Mouse (Mus musculus) gonadal fat pad, adult 2 months (tissue): ENCODE measurements around the gene Tectb. TPM values are rescaled to one million over a fixed set of nuclear protein-coding genes. Genes with fewer than 3 reads are reported as not detected.
"Not testable (repeated sequence)": the region's sequence is repeated elsewhere in the genome, so short reads cannot be mapped to it uniquely, and the experiment has no call there.

Experiments
- DNase-seq: peaks from one replicate; pipeline ENCODE4 v3.0.0-alpha.2; 2012; ENCODE audit warnings: low read depth
- polyA plus RNA-seq: library from polyadenylated mRNA; depleted of rRNA; stranded (reverse); fragments of >200 nt; gene quantifications from 2 replicates; pipeline ENCODE4 v1.2.3, GENCODE M21; 2012

Gene Tectb
- polyA plus RNA-seq, 1 experiment: 0.26 TPM

- DNase-seq: no peak
These were observed 15.2 kb upstream of the Tectb start for GRCm38 (mm10) chr19:55165183-55165865.

DNA sequence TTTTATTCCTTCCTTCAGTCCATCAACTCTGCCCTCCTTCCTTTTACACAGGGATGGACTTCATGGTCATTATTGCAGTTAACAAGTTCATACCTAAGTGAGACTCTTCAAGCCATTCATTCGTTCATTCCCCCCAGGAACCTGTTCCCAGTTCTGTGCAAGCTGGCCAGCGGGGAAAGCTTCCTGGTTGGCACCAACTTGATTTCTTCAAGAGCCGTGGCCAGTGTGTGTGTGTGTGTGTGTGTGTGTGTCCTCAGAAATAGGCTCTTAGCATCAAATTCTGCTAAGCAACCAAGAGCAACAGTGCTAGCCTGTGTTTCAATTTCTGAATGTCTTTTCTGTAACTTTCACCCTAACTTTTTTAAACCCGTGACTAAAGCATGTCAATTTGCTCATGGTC lies 14.6 kb upstream of the Tectb start:
- DNase-seq: no peak

DNA sequence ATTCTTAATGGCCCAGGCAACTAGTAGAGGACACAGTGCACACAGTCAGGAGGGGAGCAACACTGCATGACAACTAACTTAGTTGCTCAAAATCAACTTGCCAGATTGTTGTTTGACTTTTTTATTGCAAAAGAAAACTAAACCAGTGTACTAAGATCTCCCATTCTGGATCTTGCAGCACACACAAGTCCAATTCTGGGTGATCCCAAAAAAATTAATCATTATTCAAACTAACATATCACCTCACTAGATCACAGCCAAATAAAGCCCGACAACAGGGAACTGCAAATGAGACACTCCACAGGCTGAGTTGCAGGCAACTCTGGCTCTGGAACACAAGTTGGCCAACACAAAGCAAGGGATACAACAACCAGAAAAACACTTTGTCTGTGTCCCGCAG lies 13.8 kb upstream of the Tectb start:
- no peak for DNase-seq

GRCm38 (mm10) chr19:55167741-55168140 lies 12.8 kb upstream of the Tectb start:
- no peak for DNase-seq

- no peak for DNase-seq
These were observed 12.2 kb upstream of the Tectb start for GRCm38 (mm10) chr19:55168360-55168759.

GRCm38 (mm10) chr19:55169236-55169729 lies 11.2 kb upstream of the Tectb start:
- DNase-seq: not testable (repeated sequence)

GRCm38 (mm10) chr19:55170399-55170798 lies 10.1 kb upstream of the Tectb start:
- no peak for DNase-seq

- no peak for DNase-seq
These were observed 8.9 kb upstream of the Tectb start for GRCm38 (mm10) chr19:55171585-55171984.

DNA sequence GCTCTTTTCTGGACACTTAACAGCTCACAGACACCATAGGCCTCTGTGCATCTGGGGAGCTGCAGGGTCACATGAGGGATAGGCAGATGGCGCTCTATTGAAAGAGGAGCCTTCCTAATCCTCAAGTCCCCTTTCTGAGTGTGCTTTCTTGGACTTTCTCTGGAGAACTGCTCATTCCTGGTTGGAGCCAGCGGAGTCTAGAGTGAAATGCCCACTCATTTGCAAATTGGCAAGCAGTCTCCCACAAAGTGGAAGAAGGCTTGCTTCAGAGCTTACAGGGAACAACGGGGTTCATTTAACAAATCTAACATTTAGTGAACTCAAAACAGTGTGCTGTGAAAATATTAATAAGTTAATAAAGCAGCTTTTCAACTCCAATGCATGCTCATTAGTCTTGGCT lies 3.4 kb upstream of the Tectb start:
- no peak for DNase-seq

GRCm38 (mm10) chr19:55184442-55184841 lies 3.9 kb downstream of the Tectb start:
- no peak for DNase-seq

DNA sequence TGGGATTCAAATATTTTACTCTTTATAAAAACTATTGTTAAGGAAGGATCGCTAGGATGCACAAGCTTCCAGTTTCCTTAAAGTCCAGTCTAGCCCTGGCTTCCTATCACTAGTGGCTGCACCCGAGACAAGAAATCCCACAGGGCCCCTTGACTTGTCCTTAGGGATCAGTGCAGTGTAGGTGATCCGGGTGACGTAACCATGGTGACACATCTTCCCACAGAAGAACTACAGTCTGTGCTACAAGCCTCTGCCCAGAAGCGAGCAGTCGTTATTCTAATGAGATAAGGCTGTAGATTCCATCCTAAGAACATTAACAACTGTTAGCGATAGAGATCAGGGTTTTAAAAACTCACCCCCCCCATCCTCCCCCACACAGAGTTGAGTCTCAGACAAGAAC lies 4.5 kb downstream of the Tectb start:
- no peak for DNase-seq

DNA sequence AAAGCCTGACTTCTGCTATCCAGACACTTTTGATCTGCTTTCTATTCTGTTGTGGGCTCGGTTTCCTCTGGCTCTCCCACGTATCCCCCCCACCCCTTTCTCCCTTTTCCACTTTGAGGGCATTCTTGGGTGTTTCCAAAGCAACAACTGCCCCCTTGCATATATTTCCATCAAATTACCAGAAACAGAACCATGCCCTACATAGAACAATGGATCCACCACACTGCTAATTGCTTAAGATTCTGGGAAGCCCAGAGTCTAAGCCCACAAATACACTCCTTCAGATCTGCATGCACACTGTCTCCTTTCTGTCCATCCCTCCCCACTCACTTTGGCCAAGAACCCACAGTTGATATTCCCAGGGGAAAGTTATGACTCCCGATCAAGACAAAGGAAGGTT lies 5.1 kb downstream of the Tectb start:
- no peak for DNase-seq

- DNase-seq: no peak
These were observed 9.5 kb downstream of the Tectb start for GRCm38 (mm10) chr19:55190065-55190464.

GRCm38 (mm10) chr19:55191596-55191995 lies 11.1 kb downstream of the Tectb start:
- DNase-seq: no peak

- peak; percentile 57 for DNase-seq
These were observed 11.9 kb downstream of the Tectb start for GRCm38 (mm10) chr19:55192254-55192945.

DNA sequence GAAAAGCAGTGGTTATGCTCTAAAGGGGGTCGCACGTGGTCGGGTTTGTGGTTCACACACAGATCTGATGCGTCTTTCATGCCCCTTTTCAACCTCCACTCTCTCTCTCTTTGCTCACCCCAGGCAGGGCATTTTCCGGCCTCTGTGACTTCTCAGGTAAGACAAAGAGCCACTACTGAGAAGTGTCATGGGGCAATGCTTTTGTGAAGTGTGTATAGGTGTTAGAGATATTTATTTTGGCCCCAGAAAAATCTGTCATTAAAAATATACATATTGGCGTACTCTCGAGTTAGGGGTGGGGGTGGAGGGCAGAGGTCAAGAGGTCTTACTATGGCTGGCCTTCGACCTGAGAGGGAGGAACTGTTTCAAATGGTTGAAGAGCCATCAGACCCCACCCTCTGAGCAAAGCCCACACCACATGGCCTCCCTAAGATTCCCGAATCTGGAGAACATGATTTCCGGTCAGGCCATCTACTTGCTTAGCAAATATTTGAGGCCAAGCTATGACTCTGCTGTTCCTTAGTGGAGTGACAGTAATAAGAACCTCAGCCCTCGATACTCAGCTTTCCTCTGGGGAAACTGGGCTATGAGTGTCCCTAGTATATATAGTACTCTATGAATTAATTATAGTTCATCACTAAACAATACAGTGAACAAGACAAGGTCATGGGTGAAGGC lies 13.3 kb downstream of the Tectb start:
- no peak for DNase-seq

- no peak for DNase-seq
These were observed 14.1 kb downstream of the Tectb start for GRCm38 (mm10) chr19:55194520-55195170.

- no peak for DNase-seq
These were observed 15.0 kb downstream of the Tectb start for GRCm38 (mm10) chr19:55195574-55195973.

- DNase-seq: no peak
These were observed 17.8 kb downstream of the Tectb start for GRCm38 (mm10) chr19:55198303-55198702.

GRCm38 (mm10) chr19:55206482-55207138 lies 26.1 kb downstream of the Tectb start:
- DNase-seq: no peak

- no peak for DNase-seq
These were observed 26.7 kb downstream of the Tectb start for GRCm38 (mm10) chr19:55207205-55207604.
